Mouse (Mus musculus) mouse embryonic stem cell (cell line): ENCODE measurements around the gene Letmd1.
"Not testable (repeated sequence)": the region's sequence is repeated elsewhere in the genome, so short reads cannot be mapped to it uniquely, and the experiment has no call there.

Source experiments
- in situ Hi-C, 2 experiments: fragments of 300-500 bp; cut with MboI; formaldehyde crosslinking; loops; 1 replicate in 1 of 2; 3 replicates in 1 of 2; pipeline ENCODE4 v1.14.3; 2019 to 2020; ENCODE audit warnings: low sequenced_read_pairs in 2 of 2, low pct_unique_long_range_greater_than_20kb in 1 of 2, mixed read lengths in 1 of 2; ENCODE audit not compliant: unreplicated experiment in 1 of 2

Gene Letmd1

DNA sequence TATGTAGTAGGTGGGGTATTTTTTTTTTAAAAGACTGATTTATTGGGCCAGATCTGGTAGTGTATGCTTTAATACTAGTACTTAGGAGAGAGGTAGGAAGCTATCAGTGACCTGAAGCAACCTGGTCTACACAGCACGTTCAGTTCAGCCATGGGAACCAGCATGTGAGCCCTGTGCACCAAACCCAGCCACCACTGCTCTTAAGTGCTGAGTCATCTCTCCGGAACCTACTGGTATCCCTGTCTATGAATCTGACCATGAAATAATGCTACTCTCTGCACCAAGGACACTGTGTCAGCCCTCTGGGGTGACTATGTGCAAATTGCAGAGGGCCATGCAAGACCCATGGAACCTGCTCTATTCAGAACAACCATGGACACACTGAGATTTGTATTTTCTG, 18.2 kb downstream of the Letmd1 start:
- in situ Hi-C loops = no loop called here

DNA sequence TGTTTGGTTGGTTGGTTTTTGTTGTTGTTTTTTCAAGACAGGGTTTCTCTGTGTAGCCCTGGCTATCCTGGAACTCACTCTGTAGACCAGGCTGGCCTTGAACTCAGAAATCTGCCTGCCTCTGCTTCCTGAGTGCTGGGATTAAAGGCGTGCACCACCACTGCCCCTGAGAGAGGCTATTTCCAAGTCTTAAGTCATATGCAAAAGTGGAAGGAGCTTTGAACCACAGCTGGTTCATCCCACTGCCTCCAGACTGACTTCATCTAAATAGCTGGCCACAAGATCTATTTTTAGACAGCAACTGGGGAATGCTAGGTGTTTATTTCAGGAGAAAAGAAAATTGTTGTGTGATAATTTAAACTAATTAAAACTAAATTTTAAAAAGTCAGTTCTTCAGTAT, 19.5 kb downstream of the Letmd1 start:
- in situ Hi-C loops = not testable (repeated sequence)

DNA sequence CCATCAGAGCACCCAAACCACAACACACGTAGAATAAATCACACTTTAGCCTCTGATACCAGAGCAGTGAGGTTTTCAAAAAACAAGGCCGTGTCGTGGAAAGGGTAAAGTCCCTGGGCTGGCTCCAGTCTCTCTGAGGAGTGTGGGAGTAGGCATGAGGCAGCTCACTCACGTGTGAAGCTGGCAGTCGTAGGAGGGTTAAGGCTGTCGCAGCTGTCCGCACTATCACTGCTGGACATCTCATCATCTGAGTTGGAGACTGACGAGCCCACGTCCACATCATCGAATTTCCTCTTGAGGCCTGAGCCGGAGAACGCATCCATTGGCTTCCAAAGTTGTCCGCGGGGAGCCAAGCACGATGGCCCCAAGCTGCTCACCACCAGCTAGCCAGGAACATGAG, 20.4 kb downstream of the Letmd1 start:
- in situ Hi-C loops = no loop called here

GRCm38 (mm10) chr15:100491966-100492365, 23.1 kb downstream of the Letmd1 start:
- in situ Hi-C loops = no loop called here

- in situ Hi-C loops = no loop called here
Measured at GRCm38 (mm10) chr15:100494647-100495046, 25.8 kb downstream of the Letmd1 start.

GRCm38 (mm10) chr15:100495102-100495501, 26.3 kb downstream of the Letmd1 start, which contains the start of gene Csrnp2:
TSS of gene Csrnp2 (minus strand) at chr15:100495488.
- in situ Hi-C loops = no loop called here

DNA sequence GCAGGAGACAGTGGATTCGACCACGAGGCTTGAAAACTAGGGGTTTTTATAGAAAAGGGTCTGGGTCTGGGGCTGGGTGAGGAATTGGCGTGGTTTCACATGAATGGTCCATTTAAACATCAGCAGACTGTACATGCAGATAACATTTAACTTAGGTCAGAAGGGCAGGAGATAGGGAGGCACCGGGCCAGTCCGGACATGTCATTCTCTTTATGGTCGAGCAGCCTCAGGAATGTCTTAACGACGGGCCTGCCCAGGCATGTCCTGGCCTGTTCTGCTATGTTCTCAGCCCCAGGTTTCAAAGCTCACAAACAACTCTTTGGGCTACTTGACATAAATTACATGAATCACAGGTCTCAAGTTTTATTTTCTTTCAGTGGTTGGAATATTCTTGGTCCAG, 30.7 kb downstream of the Letmd1 start:
- in situ Hi-C loops = not testable (repeated sequence)

DNA sequence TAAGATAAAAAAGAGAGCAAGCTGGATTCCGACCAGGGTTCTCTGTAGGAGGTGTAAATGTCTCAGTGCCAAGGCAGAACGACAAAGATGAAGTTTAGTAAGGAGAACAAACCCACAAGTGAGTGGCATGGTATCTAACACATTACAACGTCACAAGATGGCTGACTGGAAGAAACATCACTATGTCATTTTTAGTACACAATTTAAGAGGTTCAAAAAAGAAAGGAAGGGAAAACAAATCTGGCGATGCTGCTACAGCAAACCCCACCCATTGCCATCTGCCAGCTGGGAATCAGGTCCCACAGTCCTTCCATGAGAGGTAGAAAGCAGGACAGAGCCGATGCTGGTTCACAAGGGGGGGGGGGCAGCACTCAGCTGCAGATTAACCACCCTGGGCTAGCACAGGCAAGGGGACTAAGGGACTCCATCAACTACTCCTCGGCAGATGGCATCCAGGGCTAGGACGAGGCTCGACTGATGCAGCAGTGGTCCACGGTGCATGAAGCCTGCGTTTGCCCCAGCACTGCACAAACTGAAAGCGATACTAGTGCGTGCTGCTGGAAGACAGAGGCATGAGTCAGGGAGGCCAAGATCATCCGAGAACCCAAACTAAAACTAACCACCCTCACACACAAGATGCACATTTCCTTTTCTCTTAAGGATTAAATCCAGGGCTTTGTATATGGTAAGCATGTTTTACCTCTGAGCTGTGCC, 39.8 kb downstream of the Letmd1 start:
- in situ Hi-C loops = no loop called here

- in situ Hi-C loops = no loop called here
Measured at GRCm38 (mm10) chr15:100510072-100510471, 41.2 kb downstream of the Letmd1 start.

DNA sequence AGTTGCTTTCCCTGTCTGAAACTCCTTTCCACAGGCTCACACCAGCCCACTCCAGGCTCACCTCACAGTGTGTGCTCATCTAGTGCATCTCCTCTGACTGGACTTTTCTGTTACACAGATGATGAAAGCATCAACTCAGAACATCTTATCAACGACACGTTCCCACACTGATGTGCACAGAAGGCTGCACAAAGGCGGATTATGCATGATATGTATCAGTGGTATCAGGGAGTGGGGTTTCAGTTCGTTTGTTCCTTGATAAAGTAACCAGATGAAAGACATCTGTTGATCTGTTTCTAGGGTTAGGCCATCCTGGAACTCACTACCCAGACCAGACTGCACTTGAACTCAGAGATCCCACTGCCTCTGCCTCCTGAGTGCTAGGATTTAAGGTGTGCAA, 44.6 kb downstream of the Letmd1 start:
- in situ Hi-C loops = no loop called here

DNA sequence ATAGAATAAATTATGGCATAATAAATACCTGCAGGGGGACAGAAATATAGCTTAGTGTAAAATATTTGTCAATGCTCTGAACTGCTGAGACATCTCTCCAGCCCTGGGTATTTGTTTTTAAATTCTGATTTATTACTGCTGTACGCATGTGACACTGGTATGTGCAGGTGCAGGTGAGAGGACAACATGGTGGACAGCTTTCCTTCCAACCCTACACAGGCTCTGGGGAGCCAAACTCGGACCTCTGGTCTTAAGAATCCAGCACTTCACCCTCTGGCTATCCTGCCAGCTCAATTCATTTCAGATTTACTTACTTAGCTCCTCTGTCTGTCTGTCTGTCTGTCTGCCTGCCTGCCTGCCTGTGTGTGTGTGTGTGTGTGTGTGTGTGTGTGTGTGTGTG, 46.3 kb downstream of the Letmd1 start:
- in situ Hi-C loops = no loop called here

DNA sequence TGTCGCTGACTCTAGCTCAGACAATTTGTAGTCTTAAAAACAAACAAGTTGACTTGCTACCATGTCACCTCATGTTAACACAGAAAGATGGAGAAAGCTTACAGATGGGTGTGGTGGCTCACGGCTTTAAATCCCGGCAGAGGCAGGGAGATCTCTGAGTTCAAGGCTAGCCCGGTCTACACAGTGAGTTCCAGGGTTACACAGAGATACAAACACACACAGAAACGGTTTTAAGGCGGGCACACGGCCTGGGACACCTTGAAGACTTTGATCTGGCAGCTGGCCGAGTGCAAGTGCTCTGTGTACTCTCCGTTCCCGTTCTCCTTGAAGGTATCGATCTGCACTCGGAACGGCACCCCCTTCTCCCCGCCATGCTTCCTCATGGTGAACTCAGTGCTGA, 51.5 kb downstream of the Letmd1 start:
- in situ Hi-C loops = no loop called here

DNA sequence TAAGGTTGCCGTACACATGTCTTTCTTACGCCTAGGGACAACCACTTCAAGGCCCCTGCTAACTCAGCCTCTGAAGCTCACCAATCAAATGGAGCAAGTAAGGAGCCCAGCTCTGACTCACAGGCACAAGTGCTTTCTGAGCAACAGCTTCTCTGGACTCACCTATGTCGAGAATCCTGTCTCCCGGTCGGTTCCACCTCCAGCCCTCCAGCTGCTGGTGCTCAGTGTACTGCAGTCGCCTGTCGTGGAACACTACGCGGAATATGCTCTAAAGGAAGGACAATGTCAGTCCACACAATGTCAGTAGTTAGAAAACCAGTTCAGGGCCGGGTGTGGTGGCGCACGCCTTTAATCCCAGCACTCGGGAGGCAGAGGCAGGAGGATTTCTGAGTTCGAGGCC, 56.6 kb downstream of the Letmd1 start:
- in situ Hi-C loops = no loop called here

- in situ Hi-C loops = no loop called here
Measured at GRCm38 (mm10) chr15:100527900-100528299, 59.1 kb downstream of the Letmd1 start.
